Mouse (Mus musculus): ENCODE data around the gene Gpc2. TPM values are rescaled to one million over a fixed set of nuclear protein-coding genes. Genes with fewer than 3 reads are reported as not detected.

Gene Gpc2
- 4.3 and 4.7 TPM in 2 replicates for polyA plus RNA-seq (2014; fragmentation: Nextera tagmentation; extraction: Ambion mirVana)

GRCm38 (mm10) chr5:138279585-138280424 is at the start of gene Gpc2, which contains the start of the genes Gm43720 and Stag3:
Gene Gpc2, minus strand, starts transcription at chr5:138280005.
Gene Gm43720, minus strand, starts transcription at chr5:138279958.
Gene Stag3, plus strand, starts transcription at chr5:138280240.
- peak; percentile 99 for DNase-seq
- Histone ChIP-seq H3K27me3 (ENCODE audit: insufficient read depth, low read length) (no peaks in the 10 kb centered on the region; the same call in 1 of the 2 replicates), H3K4me1 (ENCODE audit: insufficient read depth) (peaks cover 8% of the 10 kb centered on the region), H3K27ac (ENCODE audit: low read depth) (no peak within 1 kb of the TSS), H3K4me2 (peak within 1 kb of the TSS; percentile 66), H3K4me3 (ENCODE audit: low read depth, low read length) (peak within 1 kb of the TSS; percentile 60), H3K36me3 (ENCODE audit: insufficient read depth) (peaks cover 17% of the 10 kb centered on the region; the same call in 1 of the 2 replicates), H3K9me3 (ENCODE audit: low read depth, low read length) (peaks cover 9% of the 10 kb centered on the region; the same call in 1 of the 2 replicates), H3K9ac (peak within 1 kb of the TSS; percentile 71)
- ATAC-seq (ENCODE audit: insufficient read depth) = peak; percentile 99
- TF ChIP-seq CTCF (IDR thresholded peaks at IDR 0.05; ENCODE audit: low read depth) = no peak
- under 1% methylated on average over 56 of the region's 56 CpGs for WGBS

- Histone ChIP-seq H3K4me1 (ENCODE audit: insufficient read depth) (no peaks in the 10 kb centered on the region), H3K27ac (ENCODE audit: low read depth) (no peak overlapping the region), H3K27me3 (ENCODE audit: insufficient read depth, low read length) (no peaks in the 10 kb centered on the region), H3K4me2 (no peak overlapping the region), H3K36me3 (ENCODE audit: insufficient read depth) (no peaks in the 10 kb centered on the region), H3K4me3 (ENCODE audit: low read depth, low read length) (no peak overlapping the region), H3K9ac (no peak overlapping the region), H3K9me3 (ENCODE audit: low read depth, low read length) (no peaks in the 10 kb centered on the region)
- ATAC-seq (ENCODE audit: insufficient read depth) (no peak), DNase-seq (no peak)
- 80% methylated on average over 3 of the region's 3 CpGs for WGBS
- TF ChIP-seq CTCF (IDR thresholded peaks at IDR 0.05; ENCODE audit: low read depth) = no peak
Measured at GRCm38 (mm10) chr5:138312795-138313194, 33.0 kb upstream of the Gpc2 start.

- no peaks in the 10 kb centered on the region for H3K36me3 ChIP-seq (ENCODE audit: insufficient read depth)
- H3K4me3 ChIP-seq (ENCODE audit: low read depth, low read length) = no peak overlapping the region
- WGBS = 81% methylated on average over 2 of the region's 2 CpGs
- no peak for TF ChIP-seq CTCF (IDR thresholded peaks at IDR 0.05; ENCODE audit: low read depth)
- H3K4me1 ChIP-seq (ENCODE audit: insufficient read depth) = no peaks in the 10 kb centered on the region
- H3K9ac ChIP-seq = no peak overlapping the region
- H3K27ac ChIP-seq (ENCODE audit: low read depth) = no peak overlapping the region
- H3K4me2 ChIP-seq = no peak overlapping the region
- DNase-seq (no peak), ATAC-seq (ENCODE audit: insufficient read depth) (no peak)
- no peaks in the 10 kb centered on the region for H3K9me3 ChIP-seq (ENCODE audit: low read depth, low read length)
- H3K27me3 ChIP-seq (ENCODE audit: insufficient read depth, low read length) = no peaks in the 10 kb centered on the region
Measured at GRCm38 (mm10) chr5:138299613-138300012, 19.8 kb upstream of the Gpc2 start.

DNA sequence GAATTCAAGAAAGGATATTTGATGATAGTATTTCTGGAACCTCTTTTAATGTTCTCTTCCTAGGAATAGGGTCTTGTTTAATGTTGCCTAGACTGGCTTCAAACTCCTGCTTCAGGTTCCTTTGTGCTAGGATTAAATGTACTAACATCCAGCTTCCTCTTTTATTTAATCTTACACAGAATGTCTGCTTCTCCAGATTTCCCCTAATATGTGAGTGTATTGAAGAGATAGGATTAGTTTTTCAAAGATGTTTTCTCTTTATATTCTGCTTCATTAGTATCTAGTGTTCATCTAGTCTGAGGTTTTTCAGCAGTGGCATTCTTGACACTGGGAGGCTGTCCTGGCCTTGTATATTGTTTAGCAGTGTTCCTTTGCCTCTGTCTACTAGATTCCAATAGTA is 14.4 kb upstream of the Gpc2 start:
- no peaks in the 10 kb centered on the region for H3K36me3 ChIP-seq (ENCODE audit: insufficient read depth)
- ATAC-seq (ENCODE audit: insufficient read depth) (no peak), DNase-seq (no peak)
- TF ChIP-seq CTCF (IDR thresholded peaks at IDR 0.05; ENCODE audit: low read depth) = no peak
- H3K4me2 ChIP-seq = no peak overlapping the region
- no peak overlapping the region for H3K9ac ChIP-seq
- H3K4me3 ChIP-seq (ENCODE audit: low read depth, low read length) = no peak overlapping the region
- no peaks in the 10 kb centered on the region for H3K9me3 ChIP-seq (ENCODE audit: low read depth, low read length)
- H3K27me3 ChIP-seq (ENCODE audit: insufficient read depth, low read length) = no peaks in the 10 kb centered on the region
- no peaks in the 10 kb centered on the region for H3K4me1 ChIP-seq (ENCODE audit: insufficient read depth)
- H3K27ac ChIP-seq (ENCODE audit: low read depth) = no peak overlapping the region

DNA sequence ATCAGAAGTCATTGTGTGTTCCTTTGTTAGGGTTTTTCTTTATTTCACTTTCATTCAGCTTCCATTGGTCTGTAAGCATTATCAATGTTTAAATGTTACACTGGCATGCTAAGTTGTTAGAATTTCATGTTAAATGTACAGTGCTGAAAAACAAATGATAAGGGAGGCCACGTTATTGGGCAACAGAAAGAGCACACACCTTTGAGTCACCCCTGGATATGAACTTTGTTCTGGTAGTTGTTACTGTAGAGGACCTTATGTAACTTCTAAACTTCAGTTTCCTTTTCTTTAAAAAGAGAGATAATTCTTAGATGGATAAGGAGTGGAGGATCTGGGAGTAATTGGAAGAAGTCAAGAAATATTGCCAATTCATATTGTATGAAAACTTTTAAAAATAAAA is 11.8 kb upstream of the Gpc2 start:
- ATAC-seq (ENCODE audit: insufficient read depth) = no peak
- H3K4me3 ChIP-seq (ENCODE audit: low read depth, low read length) = no peak overlapping the region

DNA sequence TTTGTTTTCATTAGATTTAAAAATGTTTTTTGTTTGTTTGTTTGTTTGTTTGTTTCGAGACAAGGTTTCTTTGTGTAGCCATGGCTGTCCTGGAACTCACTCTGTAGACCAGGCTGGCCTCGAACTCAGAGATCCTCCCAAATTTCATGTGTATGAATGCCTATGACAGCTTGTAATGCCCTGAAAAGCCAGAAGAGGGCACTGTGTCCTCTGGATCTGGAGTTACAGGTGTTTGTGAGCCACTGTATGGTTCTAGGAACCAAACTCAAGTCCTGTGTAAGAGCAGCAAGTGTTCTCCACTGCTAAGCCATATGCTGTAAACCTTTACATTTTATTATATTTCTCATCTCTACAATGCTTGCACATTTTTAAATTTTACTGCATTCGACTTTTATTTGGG is 8.1 kb upstream of the Gpc2 start:
- Histone ChIP-seq H3K9me3 (ENCODE audit: low read depth, low read length) (no peaks in the 10 kb centered on the region), H3K36me3 (ENCODE audit: insufficient read depth) (no peaks in the 10 kb centered on the region), H3K27me3 (ENCODE audit: insufficient read depth, low read length) (no peaks in the 10 kb centered on the region), H3K4me3 (ENCODE audit: low read depth, low read length) (no peak overlapping the region), H3K27ac (ENCODE audit: low read depth) (no peak overlapping the region), H3K4me2 (no peak overlapping the region), H3K4me1 (ENCODE audit: insufficient read depth) (no peaks in the 10 kb centered on the region), H3K9ac (no peak overlapping the region)
- DNase-seq (peak; percentile 18), ATAC-seq (ENCODE audit: insufficient read depth) (no peak)
- peak; percentile 27; the same call in 1 of the 2 replicates for TF ChIP-seq CTCF (IDR thresholded peaks at IDR 0.05; ENCODE audit: low read depth)
- WGBS = 67% methylated on average over 3 of the region's 3 CpGs

More for the DNA sequence above, 11.8 kb upstream of the Gpc2 start:
- Histone ChIP-seq H3K9ac (no peak overlapping the region), H3K4me2 (no peak overlapping the region), H3K36me3 (ENCODE audit: insufficient read depth) (no peaks in the 10 kb centered on the region), H3K4me1 (ENCODE audit: insufficient read depth) (no peaks in the 10 kb centered on the region), H3K27ac (ENCODE audit: low read depth) (no peak overlapping the region), H3K9me3 (ENCODE audit: low read depth, low read length) (no peaks in the 10 kb centered on the region), H3K27me3 (ENCODE audit: insufficient read depth, low read length) (no peaks in the 10 kb centered on the region)
- no peak for TF ChIP-seq CTCF (IDR thresholded peaks at IDR 0.05; ENCODE audit: low read depth)
- no peak for DNase-seq
- WGBS = 67% methylated on average over 1 of the region's 1 CpGs

GRCm38 (mm10) chr5:138283540-138283939 is 3.7 kb upstream of the Gpc2 start:
- DNase-seq (no peak), ATAC-seq (ENCODE audit: insufficient read depth) (no peak)
- Histone ChIP-seq H3K27me3 (ENCODE audit: insufficient read depth, low read length) (no peaks in the 10 kb centered on the region; the same call in 1 of the 2 replicates), H3K4me2 (no peak overlapping the region), H3K9me3 (ENCODE audit: low read depth, low read length) (peaks cover 9% of the 10 kb centered on the region; the same call in 1 of the 2 replicates), H3K4me3 (ENCODE audit: low read depth, low read length) (no peak overlapping the region), H3K4me1 (ENCODE audit: insufficient read depth) (peaks cover 5% of the 10 kb centered on the region), H3K9ac (no peak overlapping the region), H3K36me3 (ENCODE audit: insufficient read depth) (no peaks in the 10 kb centered on the region), H3K27ac (ENCODE audit: low read depth) (no peak overlapping the region)
- no peak for TF ChIP-seq CTCF (IDR thresholded peaks at IDR 0.05; ENCODE audit: low read depth)
- WGBS = 58% methylated on average over 1 of the region's 1 CpGs
